Mouse (Mus musculus) liver, embryonic 14.5 days (tissue): ENCODE measurements at regions not wholly inside any gene's neighbourhood (a gene's known extent, or its start where the extent isn't known, plus 50 kb on each side); places are given as distances from the start of the nearest gene placed in this dataset.
A peak's percentile ranks its signal among the peaks of the same experiment; 100 is the strongest.

Source experiments
- ATAC-seq: fragments of 200-750 bp; cut with Nextera tagmentation; 2 replicates; pipeline ENCODE4 v1.8.0; 2017; ENCODE audit warnings: moderate number of reproducible peaks, mild to moderate bottlenecking, moderate library complexity; ENCODE audit not compliant: insufficient read depth
- DNase-seq, 3 experiments: peaks; one replicate each; pipeline ENCODE4 v3.0.0-alpha.2; 2012 to 2013; ENCODE audit warnings: low read depth in 3 of 3, low spot score in 3 of 3
- H3K27ac ChIP-seq: fragments of 300-500 bp; sonication (generic); 2 replicates; pipeline ENCODE4 v1.5.1; 2014; ENCODE audit warnings: moderate library complexity, mild to moderate bottlenecking, control low read depth, inconsistent platforms
- H3K27me3 ChIP-seq: fragments of 300-500 bp; sonication (generic); 2 replicates; pipeline ENCODE4 v1.6.1; 2014; ENCODE audit warnings: mild to moderate bottlenecking, low read length, moderate library complexity; ENCODE audit not compliant: control insufficient read depth, insufficient read depth
- H3K36me3 ChIP-seq: fragments of 300-500 bp; sonication (generic); replicated peaks from 2 replicates; pipeline ENCODE4 v1.6.1; 2014; ENCODE audit warnings: low read depth; ENCODE audit not compliant: control insufficient read depth, insufficient read depth
- H3K4me1 ChIP-seq, 2 experiments: fragments of 200-500 bp in 1 of 2; fragments of 300-500 bp in 1 of 2; sonication (generic) in 1 of 2; replicated peaks; 2 replicates each; pipeline ENCODE4 v1.6.1; 2012 to 2014; ENCODE audit warnings: antibody characterized with exemption in 1 of 2, inconsistent platforms in 1 of 2, low read length in 1 of 2; ENCODE audit not compliant: control insufficient read depth in 2 of 2, insufficient read depth in 2 of 2
- H3K4me2 ChIP-seq: fragments of 300-500 bp; sonication (generic); 2 replicates; pipeline ENCODE4 v1.6.1; 2014; ENCODE audit warnings: low read depth, mild to moderate bottlenecking, control low read depth, moderate library complexity
- H3K4me3 ChIP-seq, 2 experiments: fragments of 200-500 bp in 1 of 2; fragments of 300-500 bp in 1 of 2; sonication (generic) in 1 of 2; 2 replicates each; pipeline ENCODE4 v1.5.1; 2012 to 2014; ENCODE audit warnings: low read depth in 2 of 2, low read length in 2 of 2, mild to moderate bottlenecking in 2 of 2, control low read depth in 1 of 2, inconsistent platforms in 1 of 2, moderate library complexity in 1 of 2; ENCODE audit not compliant: insufficient read depth in 1 of 2
- H3K9ac ChIP-seq: fragments of 300-500 bp; sonication (generic); replicated peaks from 2 replicates; pipeline ENCODE4 v1.6.1; 2014; ENCODE audit warnings: mild to moderate bottlenecking, control low read depth, moderate library complexity
- H3K9me3 ChIP-seq: fragments of 300-500 bp; sonication (generic); 2 replicates; pipeline ENCODE4 v1.6.1; 2016; ENCODE audit warnings: low read length, mixed read lengths; ENCODE audit not compliant: control insufficient read depth
- CTCF ChIP-seq: IDR thresholded peaks from 2 replicates; pipeline ENCODE4 v1.5.1; 2016; ENCODE audit warnings: antibody characterized with exemption, low read depth, control low read depth
- EP300 ChIP-seq: IDR thresholded peaks from 2 replicates; pipeline ENCODE4 v1.6.1; 2016; ENCODE audit warnings: antibody characterized with exemption, low read depth
- WGBS: fragments of 180-500 bp; shearing (Covaris S2); extraction: QIAGEN DNeasy Blood & Tissue Kit; methylation state at CpG from one replicate; pipeline ENCODE4 v1.1.7; 2014; ENCODE audit not compliant: insufficient replicate concordance; 5-methylcytosine and 5-hydroxymethylcytosine counted together

- no peak overlapping the region for H3K27ac ChIP-seq
- H3K4me2 ChIP-seq: no peak overlapping the region
- H3K36me3 ChIP-seq: no peaks in the 10 kb centered on the region
- no peak for ATAC-seq
- no peak overlapping the region for H3K4me3 ChIP-seq
- no peak for DNase-seq
- H3K9ac ChIP-seq: no peak overlapping the region
- H3K4me1 ChIP-seq: 0 out of 4 replicates have a peak, but pooled peaks cover 0 to 2% of the 10 kb centered on the region in 2 experiments
- H3K9me3 ChIP-seq: no peaks in the 10 kb centered on the region
- 46% methylated on average over 3 of the region's 3 CpGs for WGBS
- H3K27me3 ChIP-seq: no peaks in the 10 kb centered on the region
- TF ChIP-seq EP300 (no peak), CTCF (no peak)
Observed at GRCm38 (mm10) chr9:118400520-118400919, 77.5 kb upstream of the Eomes start.

GRCm38 (mm10) chr9:118401170-118401569 lies 76.8 kb upstream of the Eomes start:
- ATAC-seq (0 out of 2 replicates have a peak, but pooled peaks have one; percentile 13), DNase-seq (no peak)
- no peaks in the 10 kb centered on the region for H3K9me3 ChIP-seq

GRCm38 (mm10) chr9:118404867-118405266 lies 73.1 kb upstream of the Eomes start:
- DNase-seq: no peak
- Histone ChIP-seq H3K4me3 (no peak overlapping the region), H3K27ac (no peak overlapping the region), H3K4me1 (no peaks in the 10 kb centered on the region), H3K4me2 (no peak overlapping the region), H3K9ac (no peak overlapping the region), H3K27me3 (no peaks in the 10 kb centered on the region), H3K36me3 (no peaks in the 10 kb centered on the region), H3K9me3 (no peaks in the 10 kb centered on the region)
- WGBS: 60% methylated on average over 6 of the region's 6 CpGs
- ATAC-seq: no peak
- TF ChIP-seq CTCF (no peak), EP300 (no peak)

More at GRCm38 (mm10) chr9:118401170-118401569, 76.8 kb upstream of the Eomes start:
- no peak overlapping the region for H3K4me2 ChIP-seq
- H3K36me3 ChIP-seq: no peaks in the 10 kb centered on the region
- no peak overlapping the region for H3K27ac ChIP-seq
- H3K9ac ChIP-seq: no peak overlapping the region
- H3K4me3 ChIP-seq: no peak overlapping the region
- no peaks in the 10 kb centered on the region for H3K27me3 ChIP-seq
- 0 out of 4 replicates have a peak, but pooled peaks cover 0 to 2% of the 10 kb centered on the region in 2 experiments for H3K4me1 ChIP-seq
- TF ChIP-seq CTCF (no peak), EP300 (no peak)

GRCm38 (mm10) chr9:118405926-118406518 lies 72.0 kb upstream of the Eomes start:
- Histone ChIP-seq H3K9ac (no peak overlapping the region), H3K4me2 (no peak overlapping the region), H3K27ac (no peak overlapping the region), H3K27me3 (no peaks in the 10 kb centered on the region), H3K4me1 (no peaks in the 10 kb centered on the region), H3K36me3 (no peaks in the 10 kb centered on the region), H3K9me3 (no peaks in the 10 kb centered on the region), H3K4me3 (no peak overlapping the region)
- WGBS: 61% methylated on average over 9 of the region's 9 CpGs
- TF ChIP-seq CTCF (no peak), EP300 (no peak)
- ATAC-seq: no peak
- DNase-seq: no peak

- 44% methylated on average over 4 of the region's 4 CpGs for WGBS
- H3K36me3 ChIP-seq: no peaks in the 10 kb centered on the region
- no peak overlapping the region for H3K4me2 ChIP-seq
- H3K27ac ChIP-seq: no peak overlapping the region
- DNase-seq (no peak), ATAC-seq (no peak)
- TF ChIP-seq EP300 (no peak), CTCF (no peak)
- H3K4me1 ChIP-seq: no peaks in the 10 kb centered on the region
- no peaks in the 10 kb centered on the region for H3K9me3 ChIP-seq
- H3K9ac ChIP-seq: no peak overlapping the region
- H3K27me3 ChIP-seq: no peaks in the 10 kb centered on the region
- no peak overlapping the region for H3K4me3 ChIP-seq
Observed at GRCm38 (mm10) chr9:118416032-118416431, 62.0 kb upstream of the Eomes start.
